Mouse (Mus musculus): ENCODE data around the gene Olfr609. TPM values are rescaled to one million over a fixed set of nuclear protein-coding genes. Genes with fewer than 3 reads are reported as not detected.
"Not testable (repeated sequence)": the region's sequence is repeated elsewhere in the genome, so short reads cannot be mapped to it uniquely, and the experiment has no call there.

Gene Olfr609
- not detected in 2 replicates for polyA plus RNA-seq (2014; fragmentation: Nextera tagmentation; extraction: Ambion mirVana)

DNA sequence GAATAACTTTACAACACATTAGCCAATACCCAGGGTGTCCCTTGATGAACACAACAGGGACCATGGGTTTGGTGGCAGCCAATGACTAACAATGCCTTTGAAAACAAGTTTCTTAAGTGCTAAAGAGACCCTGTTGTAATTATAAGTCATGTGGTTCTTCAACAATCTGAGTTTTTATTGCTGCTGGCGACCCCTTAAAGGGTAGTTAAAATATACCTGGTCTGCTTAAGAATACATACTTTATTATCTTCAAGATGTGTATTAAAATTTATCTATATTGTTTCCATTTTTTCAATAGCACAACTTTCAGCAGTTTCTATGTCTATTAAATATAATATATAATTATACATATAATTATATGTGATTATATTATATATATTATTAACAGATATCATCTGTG is at the start of gene Olfr609:
TSS of gene Olfr609 (minus strand) at position 101 of the 400 bp plus-strand sequence.
- Histone ChIP-seq H3K36me3 (ENCODE audit: insufficient read depth) (no peaks in the 10 kb centered on the region), H3K4me1 (ENCODE audit: insufficient read depth) (no peaks in the 10 kb centered on the region), H3K4me3 (ENCODE audit: low read depth, low read length) (no peak within 1 kb of the TSS), H3K27me3 (ENCODE audit: insufficient read depth, low read length) (no peaks in the 10 kb centered on the region), H3K9ac (no peak within 1 kb of the TSS), H3K9me3 (ENCODE audit: low read depth, low read length) (no peaks in the 10 kb centered on the region), H3K4me2 (no peak within 1 kb of the TSS), H3K27ac (ENCODE audit: low read depth) (no peak within 1 kb of the TSS)
- TF ChIP-seq CTCF (IDR thresholded peaks at IDR 0.05; ENCODE audit: low read depth) = no peak
- ATAC-seq (ENCODE audit: insufficient read depth) = no peak
- WGBS = 50% methylated on average over 1 of the region's 1 CpGs
- no peak for DNase-seq

DNA sequence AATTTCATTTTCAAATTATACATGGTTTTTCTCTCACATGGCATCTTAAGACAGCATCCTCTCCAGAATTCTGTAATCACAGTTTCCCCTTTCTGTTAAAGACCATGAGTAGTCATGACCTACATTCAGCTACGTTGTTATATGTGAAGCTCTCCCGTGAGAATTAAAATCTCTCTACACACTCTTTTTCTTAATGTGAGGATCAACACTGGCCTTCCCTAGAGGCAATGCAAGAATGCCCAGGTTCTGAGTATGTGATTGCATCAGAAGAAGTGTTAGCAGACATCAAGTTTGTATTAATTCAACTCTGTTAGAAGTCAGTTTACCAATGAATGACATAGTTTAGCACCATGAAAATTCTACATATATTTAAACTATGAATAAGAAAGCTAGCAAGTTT is 44.8 kb upstream of the Olfr609 start, which contains the start of gene Olfr612:
TSS of gene Olfr612 (minus strand) at position 101 of the 400 bp plus-strand sequence.
- not testable (repeated sequence) for H3K27me3 ChIP-seq (ENCODE audit: insufficient read depth, low read length); H3K4me2 ChIP-seq; H3K36me3 ChIP-seq (ENCODE audit: insufficient read depth); H3K4me3 ChIP-seq (ENCODE audit: low read depth, low read length); ATAC-seq (ENCODE audit: insufficient read depth); DNase-seq; H3K4me1 ChIP-seq (ENCODE audit: insufficient read depth); H3K9me3 ChIP-seq (ENCODE audit: low read depth, low read length); H3K9ac ChIP-seq; H3K27ac ChIP-seq (ENCODE audit: low read depth)
- WGBS = 84% methylated on average over 2 of the region's 2 CpGs

DNA sequence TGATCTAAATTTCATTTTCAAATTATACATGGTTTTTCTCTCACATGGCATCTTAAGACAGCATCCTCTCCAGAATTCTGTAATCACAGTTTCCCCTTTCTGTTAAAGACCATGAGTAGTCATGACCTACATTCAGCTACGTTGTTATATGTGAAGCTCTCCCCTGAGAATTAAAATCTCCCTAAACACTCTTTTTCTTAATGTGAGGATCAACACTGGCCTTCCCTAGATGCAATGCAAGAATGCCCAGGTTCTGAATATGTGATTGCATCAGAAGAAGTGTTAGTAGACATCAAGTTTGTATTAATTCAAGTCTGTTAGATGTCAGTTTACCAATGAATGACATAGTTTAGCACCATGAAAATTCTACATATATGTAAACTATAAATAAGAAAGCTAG is 22.9 kb upstream of the Olfr609 start, which contains the start of gene Olfr611:
TSS of gene Olfr611 (minus strand) at position 101 of the 400 bp plus-strand sequence.
- not testable (repeated sequence) for H3K4me2 ChIP-seq; H3K4me3 ChIP-seq (ENCODE audit: low read depth, low read length); ATAC-seq (ENCODE audit: insufficient read depth); DNase-seq; H3K4me1 ChIP-seq (ENCODE audit: insufficient read depth); H3K27me3 ChIP-seq (ENCODE audit: insufficient read depth, low read length); H3K9ac ChIP-seq; H3K36me3 ChIP-seq (ENCODE audit: insufficient read depth); H3K27ac ChIP-seq (ENCODE audit: low read depth); H3K9me3 ChIP-seq (ENCODE audit: low read depth, low read length)
- WGBS = 66% methylated on average over 1 of the region's 1 CpGs

DNA sequence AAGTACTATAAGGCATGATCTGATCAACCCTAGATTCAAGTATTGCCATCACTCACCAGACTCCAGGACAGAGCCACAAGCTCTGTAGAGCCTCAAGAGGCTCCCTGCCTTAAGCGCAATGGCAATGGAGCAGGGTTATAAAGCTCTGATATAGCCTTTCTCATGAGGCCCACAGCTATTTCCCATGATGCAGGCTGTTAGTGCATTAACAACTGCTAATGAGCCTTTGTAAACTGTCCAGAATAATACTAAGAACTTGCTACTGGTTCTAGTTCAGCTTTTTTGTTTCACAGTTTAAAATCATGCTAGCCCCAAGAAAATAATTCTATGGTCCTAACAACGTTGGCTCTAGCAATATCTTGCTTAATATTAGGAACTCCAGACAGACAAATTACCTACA is 14.2 kb upstream of the Olfr609 start, which contains the start of gene Olfr610:
TSS of gene Olfr610 (minus strand) at position 101 of the 400 bp plus-strand sequence.
- Histone ChIP-seq H3K27me3 (ENCODE audit: insufficient read depth, low read length) (no peaks in the 10 kb centered on the region), H3K4me1 (ENCODE audit: insufficient read depth) (no peaks in the 10 kb centered on the region), H3K36me3 (ENCODE audit: insufficient read depth) (no peaks in the 10 kb centered on the region), H3K9me3 (ENCODE audit: low read depth, low read length) (no peaks in the 10 kb centered on the region), H3K27ac (ENCODE audit: low read depth) (no peak within 1 kb of the TSS), H3K4me2 (no peak within 1 kb of the TSS), H3K9ac (no peak within 1 kb of the TSS), H3K4me3 (ENCODE audit: low read depth, low read length) (no peak within 1 kb of the TSS)
- no peak for TF ChIP-seq CTCF (IDR thresholded peaks at IDR 0.05; ENCODE audit: low read depth)
- DNase-seq = no peak
- ATAC-seq (ENCODE audit: insufficient read depth) = no peak
- WGBS = 78% methylated on average over 2 of the region's 2 CpGs

DNA sequence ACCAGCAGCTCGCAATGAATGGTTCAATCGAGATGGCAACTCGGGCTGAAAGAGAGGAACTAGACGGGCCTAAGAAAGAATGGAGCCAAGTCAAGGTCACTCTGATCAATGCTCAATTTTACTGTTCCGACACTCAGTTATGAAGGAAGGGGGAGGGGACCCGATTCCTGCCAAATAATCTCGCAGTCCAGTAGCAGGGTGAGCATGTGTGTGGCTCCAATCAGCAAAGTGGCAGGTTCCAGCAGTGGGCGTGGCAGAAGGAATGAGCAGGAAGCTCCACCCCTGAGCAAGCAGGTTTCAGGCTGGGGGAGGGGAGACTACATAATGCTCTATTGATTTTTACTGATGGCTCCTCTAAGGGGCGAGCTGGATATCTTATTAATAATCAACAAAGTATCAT is 20.8 kb downstream of the Olfr609 start:
- H3K9ac ChIP-seq; DNase-seq; H3K27ac ChIP-seq (ENCODE audit: low read depth); ATAC-seq (ENCODE audit: insufficient read depth); H3K9me3 ChIP-seq (ENCODE audit: low read depth, low read length); H3K4me3 ChIP-seq (ENCODE audit: low read depth, low read length); H3K4me1 ChIP-seq (ENCODE audit: insufficient read depth); H3K4me2 ChIP-seq; H3K36me3 ChIP-seq (ENCODE audit: insufficient read depth); H3K27me3 ChIP-seq (ENCODE audit: insufficient read depth, low read length): not testable (repeated sequence)
- WGBS = 81% methylated on average over 9 of the region's 9 CpGs

DNA sequence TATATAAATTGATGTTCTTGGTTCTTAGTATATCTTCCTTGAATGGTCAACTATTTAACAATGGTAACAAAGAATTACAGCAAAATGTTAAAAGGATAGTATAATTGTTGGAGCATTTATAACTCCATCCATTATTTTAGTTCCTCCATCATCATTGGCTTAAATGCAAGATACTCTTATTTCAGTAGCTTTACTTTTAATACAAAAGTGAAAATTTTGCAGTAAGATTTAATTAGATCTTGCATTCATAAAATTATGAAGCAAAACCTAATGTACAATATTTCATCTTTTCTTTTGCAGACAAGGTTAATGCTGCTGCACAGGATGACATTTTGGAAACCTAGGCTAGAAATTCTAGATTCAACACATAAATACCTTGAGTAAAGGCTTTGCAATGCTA is 28.3 kb downstream of the Olfr609 start, which contains the start of gene Olfr608:
TSS of gene Olfr608 (plus strand) at position 301 of the 400 bp plus-strand sequence.
- Histone ChIP-seq H3K4me2 (no peak within 1 kb of the TSS), H3K36me3 (ENCODE audit: insufficient read depth) (no peaks in the 10 kb centered on the region), H3K4me3 (ENCODE audit: low read depth, low read length) (no peak within 1 kb of the TSS), H3K4me1 (ENCODE audit: insufficient read depth) (no peaks in the 10 kb centered on the region), H3K27me3 (ENCODE audit: insufficient read depth, low read length) (no peaks in the 10 kb centered on the region), H3K9me3 (ENCODE audit: low read depth, low read length) (no peaks in the 10 kb centered on the region), H3K27ac (ENCODE audit: low read depth) (no peak within 1 kb of the TSS), H3K9ac (no peak within 1 kb of the TSS)
- ATAC-seq (ENCODE audit: insufficient read depth) (no peak), DNase-seq (no peak)
- no peak for TF ChIP-seq CTCF (IDR thresholded peaks at IDR 0.05; ENCODE audit: low read depth)

DNA sequence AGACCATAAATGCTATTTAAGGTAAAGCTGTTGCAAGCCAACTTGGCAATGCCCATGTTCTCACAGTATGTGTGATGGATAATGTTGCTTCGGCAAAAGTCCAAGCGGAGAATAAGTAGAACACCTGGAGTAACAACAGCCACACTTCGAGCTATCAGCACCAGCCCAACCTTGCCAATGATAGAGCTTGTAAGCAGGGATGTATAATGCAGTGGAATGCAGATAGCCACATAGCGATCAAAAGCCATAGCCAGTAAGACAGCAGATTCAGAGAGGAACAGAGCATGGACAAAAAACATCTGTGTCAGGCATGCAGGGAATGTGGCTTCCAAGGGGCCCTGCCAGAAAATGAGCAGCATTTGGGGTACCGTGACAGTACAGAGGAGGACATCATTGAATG is 37.3 kb downstream of the Olfr609 start:
- Histone ChIP-seq H3K36me3 (ENCODE audit: insufficient read depth) (no peaks in the 10 kb centered on the region), H3K9me3 (ENCODE audit: low read depth, low read length) (no peaks in the 10 kb centered on the region), H3K4me1 (ENCODE audit: insufficient read depth) (no peaks in the 10 kb centered on the region), H3K4me3 (ENCODE audit: low read depth, low read length) (no peak overlapping the region), H3K27me3 (ENCODE audit: insufficient read depth, low read length) (no peaks in the 10 kb centered on the region), H3K9ac (no peak overlapping the region), H3K27ac (ENCODE audit: low read depth) (no peak overlapping the region), H3K4me2 (no peak overlapping the region)
- DNase-seq (no peak), ATAC-seq (ENCODE audit: insufficient read depth) (no peak)
- no peak for TF ChIP-seq CTCF (IDR thresholded peaks at IDR 0.05; ENCODE audit: low read depth)
- WGBS = 65% methylated on average over 5 of the region's 5 CpGs

DNA sequence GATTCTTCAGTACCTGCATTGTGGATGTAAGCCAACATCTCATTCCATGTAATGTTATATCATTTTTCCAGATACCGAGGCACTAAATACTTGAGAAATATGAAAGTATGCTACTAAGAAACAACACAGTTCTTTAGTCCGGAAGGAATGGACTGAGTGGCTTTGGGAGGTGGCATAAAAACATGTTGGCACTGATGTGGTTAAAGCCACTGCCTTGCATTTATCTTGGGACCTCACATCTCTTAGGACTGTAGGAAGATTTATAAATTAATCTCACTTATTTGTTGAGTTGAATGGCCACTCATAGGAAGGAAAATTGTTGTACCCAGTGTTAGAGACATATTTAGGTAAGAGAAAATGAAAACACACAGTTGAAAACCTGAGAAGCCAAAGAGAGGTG is 49.1 kb downstream of the Olfr609 start, which contains the start of gene Olfr606:
TSS of gene Olfr606 (plus strand) at position 301 of the 400 bp plus-strand sequence.
- H3K9ac ChIP-seq = no peak within 1 kb of the TSS
- no peaks in the 10 kb centered on the region for H3K36me3 ChIP-seq (ENCODE audit: insufficient read depth)
- 90% methylated on average over 2 of the region's 2 CpGs for WGBS
- H3K27ac ChIP-seq (ENCODE audit: low read depth) = no peak within 1 kb of the TSS
- no peaks in the 10 kb centered on the region for H3K4me1 ChIP-seq (ENCODE audit: insufficient read depth)
- H3K27me3 ChIP-seq (ENCODE audit: insufficient read depth, low read length) = no peaks in the 10 kb centered on the region
- DNase-seq = no peak
- no peaks in the 10 kb centered on the region for H3K9me3 ChIP-seq (ENCODE audit: low read depth, low read length)
- no peak within 1 kb of the TSS for H3K4me2 ChIP-seq
- no peak for TF ChIP-seq CTCF (IDR thresholded peaks at IDR 0.05; ENCODE audit: low read depth)
- no peak for ATAC-seq (ENCODE audit: insufficient read depth)
- no peak within 1 kb of the TSS for H3K4me3 ChIP-seq (ENCODE audit: low read depth, low read length)

Data from lung, embryonic 14.5 days (tissue).